Mouse (Mus musculus) left cerebral cortex, postnatal 36 days (tissue): ENCODE measurements at regions not wholly inside any gene's neighbourhood (a gene's known extent, or its start where the extent isn't known, plus 50 kb on each side); places are given as distances from the start of the nearest gene placed in this dataset.

Experiments
- DNase-seq, 2 experiments: peaks; one replicate each; pipeline ENCODE4 v3.0.0; 2021 to 2022; ENCODE audit warnings: low spot score in 2 of 2, mixed read lengths in 1 of 2
- intact Hi-C: fragments of 180-260 bp; cut with DNase I; formaldehyde crosslinking; loops from one replicate; pipeline ENCODE4 v1.15.1; 2025

DNA sequence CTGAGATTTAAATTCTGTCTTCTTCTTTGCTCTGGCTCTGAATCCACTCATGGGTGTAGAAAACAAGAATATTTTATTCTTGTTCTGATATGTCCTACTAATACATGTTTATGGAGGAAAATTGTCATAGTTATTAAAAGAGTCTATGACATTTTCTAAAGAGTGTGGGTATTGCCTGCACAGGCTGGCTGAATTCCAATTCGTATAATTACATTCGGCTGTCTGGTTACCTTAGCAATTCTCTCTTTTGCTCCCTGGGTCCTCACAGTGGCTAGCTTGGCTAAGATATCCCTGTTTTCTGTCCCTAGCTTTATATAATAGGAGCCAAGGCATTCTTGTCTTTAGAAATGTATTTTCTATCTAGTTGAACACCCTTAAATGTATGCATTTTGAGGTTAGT is 218.5 kb upstream of the Dnajc19 start:
- intact Hi-C loops: no loop called here
- DNase-seq: no peak

DNA sequence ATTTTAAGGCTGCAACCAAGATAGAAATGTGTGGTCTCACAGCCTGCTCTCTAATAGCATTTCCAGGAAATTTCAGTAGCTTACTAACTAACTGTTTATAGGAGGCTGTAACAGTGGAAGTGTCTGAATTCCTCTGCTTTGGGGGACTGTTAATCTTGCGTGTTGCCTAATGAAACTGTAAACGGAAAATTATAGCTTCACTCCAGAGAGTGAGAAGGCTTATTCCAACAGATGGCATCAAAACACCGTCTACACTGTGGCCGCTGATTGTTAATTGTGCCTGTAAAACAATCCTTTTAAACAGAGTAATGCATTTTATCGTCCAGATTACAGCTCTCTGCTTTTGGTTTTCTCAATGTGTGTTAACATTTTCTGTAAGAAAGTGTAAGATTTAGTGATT is 206.7 kb upstream of the Dnajc19 start:
- DNase-seq: no peak
- intact Hi-C loops: loop anchor here (5.0 kb wide), 1 partner anchor 354 kb away; no protein-coding TSS in a partner anchor

DNA sequence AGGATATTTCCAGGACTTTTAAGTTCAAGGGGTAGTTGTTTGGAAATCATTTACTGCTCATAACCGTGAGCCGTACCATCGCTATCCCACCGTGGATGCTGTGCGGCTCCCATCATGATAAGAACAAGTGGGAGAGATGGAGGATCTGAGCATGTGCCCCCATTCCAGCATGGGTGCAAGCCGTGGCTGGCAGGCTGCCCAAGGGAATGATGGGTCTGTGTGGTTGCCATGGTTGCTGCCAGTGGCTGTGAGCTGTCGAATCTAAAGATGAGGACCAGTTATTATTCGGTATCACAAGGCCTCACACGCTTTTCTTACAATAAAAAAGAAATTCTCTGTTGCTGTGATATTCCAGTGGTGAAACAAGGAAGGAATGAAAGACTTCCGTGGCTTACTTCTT is 189.0 kb upstream of the Dnajc19 start:
- intact Hi-C loops: no loop called here
- no peak for DNase-seq

DNA sequence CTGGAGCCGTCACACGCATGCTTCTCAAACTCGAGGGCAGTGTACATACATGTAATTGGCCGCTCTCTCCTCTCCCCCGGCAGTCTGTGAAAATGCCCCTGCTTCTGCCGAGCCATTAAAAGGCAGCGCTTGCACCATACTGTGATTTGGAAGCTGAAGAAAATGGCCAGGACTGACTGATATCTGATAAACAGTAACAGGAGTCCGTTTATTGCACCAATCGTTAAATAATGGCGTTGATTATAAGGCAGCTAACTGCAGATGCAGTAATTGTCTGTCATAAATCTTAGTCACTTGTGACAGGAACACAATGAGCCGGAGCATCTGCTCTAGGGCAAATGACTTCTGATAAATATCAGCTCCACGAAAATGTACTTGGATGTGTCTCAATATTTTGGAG is 185.3 kb upstream of the Dnajc19 start:
- intact Hi-C loops: no loop called here
- no peak for DNase-seq

- DNase-seq: no peak
- intact Hi-C loops: no loop called here
Measured at GRCm38 (mm10) chr3:34264811-34265210, 183.7 kb upstream of the Dnajc19 start.

DNA sequence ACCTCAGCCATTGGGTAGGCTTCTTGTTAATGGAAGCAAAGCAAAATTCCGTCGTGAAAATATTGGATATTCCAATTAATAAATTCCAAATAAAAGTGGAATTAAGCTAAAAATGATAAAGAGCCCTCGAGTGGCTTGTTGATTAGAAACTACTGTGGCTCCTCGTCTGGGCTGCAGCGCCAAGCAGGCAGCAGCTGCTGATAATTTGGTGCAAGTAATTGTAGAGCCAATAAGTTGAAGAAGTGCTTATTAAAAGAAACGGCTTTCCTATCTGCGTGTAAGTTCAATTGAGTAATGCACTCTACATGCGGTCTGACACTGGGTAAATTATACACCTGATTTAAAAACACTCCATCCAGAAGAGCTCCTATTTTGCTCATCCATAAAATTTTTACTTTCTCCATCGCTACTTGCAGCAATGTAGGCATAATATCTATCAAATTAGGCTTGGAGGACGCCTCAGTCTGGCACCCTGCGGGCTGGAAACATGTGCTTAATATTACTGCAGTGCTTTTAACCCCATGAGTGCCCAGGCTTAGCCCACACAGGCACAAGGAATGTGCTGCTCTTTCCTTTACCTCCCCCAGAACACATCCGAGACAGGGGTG is 171.7 kb upstream of the Dnajc19 start:
- intact Hi-C loops: no loop called here
- no peak for DNase-seq

DNA sequence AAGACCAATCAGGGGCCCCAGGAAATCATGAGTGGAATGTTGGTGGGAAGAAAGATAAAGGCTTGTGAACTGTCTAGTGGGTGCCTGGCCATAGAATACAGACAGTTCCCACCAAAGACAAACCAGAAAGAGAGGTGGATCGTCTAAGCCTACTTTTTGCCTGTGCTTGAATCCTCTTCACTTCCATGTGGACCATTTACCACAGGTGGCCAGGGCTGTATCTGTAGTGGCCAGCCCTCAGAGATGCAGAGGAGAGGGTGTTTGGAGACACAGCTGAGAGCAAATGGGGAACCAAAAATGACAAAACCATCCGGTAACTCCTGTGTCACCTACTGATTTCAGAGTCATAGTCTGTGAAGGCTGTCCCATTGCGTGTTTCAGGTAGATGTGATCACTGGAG is 161.0 kb upstream of the Dnajc19 start:
- intact Hi-C loops: no loop called here

DNA sequence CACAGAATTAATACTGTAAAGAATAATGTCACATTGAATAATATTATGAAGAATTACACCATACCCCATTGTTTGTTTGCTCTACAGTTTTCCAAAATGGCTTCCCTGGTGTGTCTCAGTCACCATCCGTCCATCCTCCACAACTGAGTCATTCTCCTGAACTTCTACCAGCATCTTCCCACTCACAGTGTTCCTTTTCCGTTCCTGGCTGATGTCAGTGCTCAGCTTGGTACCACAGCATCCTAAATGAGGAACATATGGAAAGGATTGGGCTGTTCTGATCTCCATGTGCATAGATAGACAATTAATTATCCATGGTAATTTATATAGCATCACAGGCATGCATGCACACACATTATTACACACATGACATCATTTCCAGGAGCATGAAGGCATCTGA is 158.9 kb upstream of the Dnajc19 start:
- intact Hi-C loops: loop anchor here (10.0 kb wide), 1 partner anchor 865 kb away; no protein-coding TSS in a partner anchor
- DNase-seq: no peak

More for the DNA sequence above, 161.0 kb upstream of the Dnajc19 start:
- DNase-seq: no peak

DNA sequence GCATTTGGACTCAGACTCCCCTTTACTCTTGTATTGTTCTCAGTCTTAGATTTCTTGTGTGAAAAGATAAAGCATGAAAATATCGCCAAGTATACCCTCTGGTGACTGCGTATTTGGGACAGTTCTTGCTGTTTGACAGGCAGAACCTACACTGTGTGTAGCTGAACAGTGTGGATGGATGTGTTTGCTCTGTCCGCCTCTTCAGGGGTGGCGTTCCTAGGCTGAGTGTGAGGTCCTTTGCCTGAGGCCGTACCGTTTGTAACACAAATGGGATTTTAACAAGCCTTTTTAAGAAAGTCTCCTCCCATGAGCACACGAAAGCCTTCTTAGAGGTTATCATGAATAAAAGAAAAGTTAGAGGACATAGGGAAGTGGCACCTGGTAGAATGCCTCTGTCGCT is 153.3 kb upstream of the Dnajc19 start:
- intact Hi-C loops: loop anchor here (10.0 kb wide), 1 partner anchor 870 kb away; no protein-coding TSS in a partner anchor

DNA sequence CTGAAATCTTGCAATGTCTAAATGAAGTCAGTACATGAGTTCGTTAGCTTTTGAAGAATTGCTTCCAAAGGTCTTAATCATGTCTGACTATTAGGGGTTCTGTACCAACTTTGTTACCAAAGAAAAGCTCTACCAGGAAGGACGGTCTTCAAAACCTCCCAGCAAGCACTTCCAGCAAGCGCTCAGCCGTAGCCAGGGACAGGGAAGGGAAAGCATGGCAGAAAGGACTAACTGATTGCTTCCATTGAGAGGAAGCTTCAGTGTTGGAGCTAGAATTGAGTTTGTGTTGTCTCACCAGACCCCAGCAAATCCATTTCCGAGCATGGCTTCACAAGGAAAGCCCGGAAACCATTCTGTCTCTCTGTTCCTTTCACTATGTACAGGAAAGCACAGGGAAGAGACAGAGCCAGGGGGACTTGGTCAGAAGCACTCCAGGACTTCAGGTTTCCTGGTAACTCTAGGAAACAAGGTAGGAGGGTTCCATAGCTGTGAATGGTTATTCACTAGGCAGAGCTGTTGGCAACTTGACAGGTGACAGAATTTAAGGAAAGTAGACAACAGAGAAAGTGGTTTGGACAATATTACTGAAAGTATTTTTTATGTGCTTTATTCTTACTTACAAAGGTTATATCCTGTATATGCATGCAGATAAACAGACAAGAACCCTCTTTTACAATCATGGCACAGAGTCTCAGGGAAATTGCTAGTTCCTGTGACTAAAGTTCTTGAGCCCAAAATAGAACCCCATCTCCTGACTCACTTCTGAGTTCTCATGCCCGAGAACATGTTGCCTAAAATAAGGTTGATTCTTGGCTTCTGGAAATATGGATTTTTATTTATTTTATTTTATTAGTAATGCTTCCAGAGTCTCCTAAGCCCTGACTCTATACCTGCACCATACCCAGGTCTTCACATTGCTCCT is 151.5 kb upstream of the Dnajc19 start:
- intact Hi-C loops: loop anchor here (2.0 to 10.0 kb wide), 3 partner anchors 98 to 872 kb away; no protein-coding TSS in a partner anchor
- no peak for DNase-seq

More for the DNA sequence above, 153.3 kb upstream of the Dnajc19 start:
- no peak for DNase-seq

- peak; percentile 35 to 37 for DNase-seq
- intact Hi-C loops: loop anchor here (2.0 to 10.0 kb wide), 4 partner anchors 99 to 1251 kb away; no protein-coding TSS in a partner anchor
Measured at GRCm38 (mm10) chr3:34231593-34232328, 150.6 kb upstream of the Dnajc19 start.

GRCm38 (mm10) chr3:34222291-34222690 is 141.2 kb upstream of the Dnajc19 start:
- DNase-seq: no peak
- intact Hi-C loops: no loop called here

- DNase-seq: no peak
- intact Hi-C loops: no loop called here
Measured at GRCm38 (mm10) chr3:34219741-34220310, 138.7 kb upstream of the Dnajc19 start.

- intact Hi-C loops: no loop called here
- no peak for DNase-seq
Measured at GRCm38 (mm10) chr3:34219096-34219495, 138.0 kb upstream of the Dnajc19 start.

GRCm38 (mm10) chr3:34217911-34218310 is 136.8 kb upstream of the Dnajc19 start:
- DNase-seq: no peak
- intact Hi-C loops: no loop called here

DNA sequence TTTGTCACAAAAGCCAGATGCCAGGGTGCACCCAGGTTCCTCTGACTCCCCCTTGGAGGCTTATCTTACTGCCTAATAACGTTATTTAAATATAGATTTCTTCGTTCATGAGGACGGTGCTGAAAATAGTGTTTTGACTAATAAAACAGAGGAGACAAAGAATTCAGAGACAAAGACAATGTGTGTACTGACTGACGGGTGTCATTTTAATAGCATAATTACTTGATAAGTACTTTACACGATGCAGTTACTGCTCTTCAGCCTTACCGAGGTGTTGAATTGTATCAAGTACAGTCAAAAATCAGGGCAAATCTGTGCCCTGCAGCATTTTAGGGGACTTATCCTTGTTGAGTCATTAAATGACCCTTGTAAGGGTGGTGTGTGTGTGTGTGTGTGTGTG is 133.1 kb upstream of the Dnajc19 start:
- intact Hi-C loops: no loop called here
- no peak for DNase-seq

GRCm38 (mm10) chr3:34206454-34206853 is 125.3 kb upstream of the Dnajc19 start:
- intact Hi-C loops: no loop called here
- DNase-seq: no peak

DNA sequence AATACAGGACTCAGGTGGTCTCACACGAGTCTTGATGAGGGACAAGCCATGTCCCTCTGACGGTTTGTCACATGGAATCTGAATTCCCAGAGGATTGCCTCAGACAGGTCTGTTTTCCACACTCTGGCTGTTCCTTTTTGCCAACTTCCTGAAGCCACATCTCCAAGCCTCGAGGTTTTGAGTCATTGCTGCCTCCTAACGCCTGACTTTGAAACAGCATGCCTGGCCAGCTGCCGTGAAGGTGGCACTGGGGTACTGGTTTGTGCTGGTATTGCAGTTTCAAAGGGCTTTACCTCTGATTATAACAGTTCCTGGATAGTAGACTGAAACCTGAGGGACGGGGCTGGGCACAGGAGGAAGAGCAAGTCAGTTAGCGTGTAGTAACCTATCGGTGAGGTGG is 117.1 kb upstream of the Dnajc19 start:
- peak; percentile 21 to 48 for DNase-seq
- intact Hi-C loops: loop anchor here (2.0 to 5.0 kb wide), 3 partner anchors 91 to 236 kb away; partner anchors contain the start of gene Dnajc19

DNA sequence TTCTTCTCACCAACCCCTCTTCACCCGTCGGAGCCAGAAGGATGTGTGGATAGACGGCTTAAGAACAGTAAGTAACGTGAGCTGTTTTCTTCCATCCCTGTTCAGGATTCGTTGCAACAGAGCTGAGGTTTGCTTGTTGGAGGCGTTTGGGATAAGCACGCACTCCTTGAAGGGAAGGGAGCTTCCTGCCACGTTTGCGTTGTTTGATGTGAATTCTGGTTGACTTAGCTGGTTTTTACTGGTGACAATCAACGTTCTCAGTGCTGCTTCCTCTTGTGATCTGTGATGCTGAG is 116.0 kb upstream of the Dnajc19 start:
- DNase-seq: no peak
- intact Hi-C loops: loop anchor here (5.0 kb wide), 2 partner anchors 90 to 235 kb away; no protein-coding TSS in a partner anchor
